Mouse (Mus musculus) stomach, embryonic 14.5 days (tissue): Measurements from ENCODE around the gene Gm11549. TPM values are rescaled to one million over a fixed set of nuclear protein-coding genes. Genes with fewer than 3 reads are reported as not detected.
A peak's percentile ranks its signal among the peaks of the same experiment; 100 is the strongest.

Experiments used
- ATAC-seq: fragments of 200-750 bp; cut with Nextera tagmentation; 2 replicates; pipeline ENCODE4 v1.8.0; 2017; ENCODE audit warnings: low read depth, moderate TSS enrichment; ENCODE audit not compliant: insufficient number of reproducible peaks, insufficient read depth, low FRiP score
- H3K27ac ChIP-seq: fragments of 300-500 bp; sonication (generic); 2 replicates; pipeline ENCODE4 v1.5.1; 2014; ENCODE audit warnings: mild to moderate bottlenecking, low read length, moderate library complexity, mixed read lengths
- H3K27me3 ChIP-seq: fragments of 300-500 bp; sonication (generic); 2 replicates; pipeline ENCODE4 v1.6.1; 2014; ENCODE audit warnings: low read length, control low read depth, mixed read lengths; ENCODE audit not compliant: control insufficient read depth, insufficient read depth
- H3K36me3 ChIP-seq: fragments of 300-500 bp; sonication (generic); 2 replicates; pipeline ENCODE4 v1.6.1; 2014; ENCODE audit warnings: mild to moderate bottlenecking, control low read depth, low read length, moderate library complexity, mixed read lengths; ENCODE audit not compliant: control insufficient read depth, insufficient read depth
- H3K4me1 ChIP-seq: fragments of 300-500 bp; sonication (generic); 2 replicates; pipeline ENCODE4 v1.6.1; 2014; ENCODE audit warnings: low read length, control low read depth, mixed read lengths; ENCODE audit not compliant: control insufficient read depth, insufficient read depth
- H3K4me2 ChIP-seq: fragments of 300-500 bp; sonication (generic); replicated peaks from 2 replicates; pipeline ENCODE4 v1.6.1; 2014; ENCODE audit warnings: low read depth, low read length, control low read depth
- H3K4me3 ChIP-seq: fragments of 300-500 bp; sonication (generic); 2 replicates; pipeline ENCODE4 v1.5.1; 2014; ENCODE audit warnings: low read depth, low read length, control low read depth
- H3K9ac ChIP-seq: fragments of 300-500 bp; sonication (generic); replicated peaks from 2 replicates; pipeline ENCODE4 v1.6.1; 2014; ENCODE audit warnings: low read depth, mild to moderate bottlenecking, control low read depth, low read length, moderate library complexity, mixed read lengths
- H3K9me3 ChIP-seq: fragments of 300-500 bp; sonication (generic); 2 replicates; pipeline ENCODE4 v1.6.1; 2016; ENCODE audit warnings: low read depth, low read length, control low read depth; ENCODE audit not compliant: control insufficient read depth
- WGBS: fragments of 180-500 bp; shearing (Covaris S2); extraction: QIAGEN DNeasy Blood & Tissue Kit; methylation state at CpG from one replicate; pipeline ENCODE4 v1.1.7; 2014; 5-methylcytosine and 5-hydroxymethylcytosine counted together
- polyA plus RNA-seq: library from polyadenylated mRNA; unstranded; fragments of >200 nt; fragmentation: Nextera tagmentation; extraction: Ambion mirVana; gene quantifications from 2 replicates; pipeline ENCODE4 v1.2.1, GENCODE M21; 2014

Gene Gm11549
- polyA plus RNA-seq, 1 experiment from 2014 or later = 0.30 TPM

- H3K27me3 ChIP-seq = no peaks in the 10 kb centered on the region
- no peaks in the 10 kb centered on the region for H3K9me3 ChIP-seq
- no peak overlapping the region for H3K27ac ChIP-seq
- 46% methylated on average over 6 of the region's 6 CpGs for WGBS
- no peak for ATAC-seq
- H3K4me3 ChIP-seq = no peak overlapping the region
- no peak overlapping the region for H3K9ac ChIP-seq
- peaks cover 11% of the 10 kb centered on the region; the same call in 1 of the 2 replicates for H3K4me1 ChIP-seq
- no peaks in the 10 kb centered on the region for H3K36me3 ChIP-seq
- no peak overlapping the region for H3K4me2 ChIP-seq
These were observed 35.4 kb downstream of the Gm11549 start for GRCm38 (mm10) chr3:36486176-36486575.

GRCm38 (mm10) chr3:36484292-36484691 lies 37.3 kb downstream of the Gm11549 start:
- Histone ChIP-seq H3K9me3 (no peaks in the 10 kb centered on the region), H3K27ac (no peak overlapping the region), H3K9ac (no peak overlapping the region), H3K4me2 (no peak overlapping the region), H3K4me1 (peaks cover 11% of the 10 kb centered on the region; the same call in 1 of the 2 replicates), H3K4me3 (no peak overlapping the region), H3K27me3 (no peaks in the 10 kb centered on the region), H3K36me3 (no peaks in the 10 kb centered on the region)
- no peak for ATAC-seq
- 92% methylated on average over 4 of the region's 4 CpGs for WGBS

GRCm38 (mm10) chr3:36482940-36483339 lies 38.7 kb downstream of the Gm11549 start:
- no peaks in the 10 kb centered on the region for H3K36me3 ChIP-seq
- H3K27ac ChIP-seq = no peak overlapping the region
- ATAC-seq = no peak
- H3K4me1 ChIP-seq = peaks cover 11% of the 10 kb centered on the region; the same call in 1 of the 2 replicates
- H3K9ac ChIP-seq = no peak overlapping the region
- no peaks in the 10 kb centered on the region for H3K9me3 ChIP-seq
- no peak overlapping the region for H3K4me3 ChIP-seq
- H3K27me3 ChIP-seq = no peaks in the 10 kb centered on the region
- H3K4me2 ChIP-seq = peak overlapping the region; percentile 2; the same call in 1 of the 2 replicates
- WGBS = 16% methylated on average over 9 of the region's 9 CpGs

DNA sequence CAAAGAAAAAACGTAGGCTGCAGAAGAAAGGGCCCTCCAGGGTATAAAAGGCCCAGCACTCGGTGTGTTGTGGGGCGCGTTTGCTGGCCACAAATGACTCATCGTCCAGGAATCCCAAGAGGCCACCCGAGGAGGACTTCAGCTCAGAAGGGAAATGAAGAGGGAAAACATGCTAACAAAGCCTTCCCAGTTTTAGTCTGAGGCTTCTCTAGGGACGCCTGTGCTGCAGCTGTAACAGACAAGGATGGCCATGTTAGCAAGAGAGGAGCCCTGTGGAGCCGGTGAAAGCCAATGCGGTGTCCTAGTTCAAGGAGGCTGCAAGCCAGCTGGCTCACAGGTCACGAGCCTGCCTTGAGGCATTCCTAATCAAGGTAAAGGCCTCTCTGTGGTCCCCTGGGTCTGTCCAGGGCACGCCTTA lies 39.8 kb downstream of the Gm11549 start:
- Histone ChIP-seq H3K27me3 (no peaks in the 10 kb centered on the region), H3K27ac (peak overlapping the region; percentile 90), H3K9ac (no peak overlapping the region), H3K4me1 (peaks cover 11% of the 10 kb centered on the region; the same call in 1 of the 2 replicates), H3K4me2 (peak overlapping the region; percentile 17; the same call in 1 of the 2 replicates), H3K9me3 (no peaks in the 10 kb centered on the region), H3K36me3 (no peaks in the 10 kb centered on the region), H3K4me3 (no peak overlapping the region)
- peak; percentile 72; the same call in 1 of the 2 replicates for ATAC-seq
- WGBS = 13% methylated on average over 11 of the region's 11 CpGs

- Histone ChIP-seq H3K4me1 (peaks cover 16% of the 10 kb centered on the region; the same call in 1 of the 2 replicates), H3K4me2 (no peak overlapping the region), H3K36me3 (no peaks in the 10 kb centered on the region), H3K27me3 (no peaks in the 10 kb centered on the region), H3K27ac (no peak overlapping the region), H3K4me3 (no peak overlapping the region), H3K9ac (no peak overlapping the region), H3K9me3 (no peaks in the 10 kb centered on the region)
- 78% methylated on average over 2 of the region's 2 CpGs for WGBS
- ATAC-seq = no peak
These were observed 41.1 kb downstream of the Gm11549 start for GRCm38 (mm10) chr3:36480486-36480885.

GRCm38 (mm10) chr3:36478776-36479175 lies 42.8 kb downstream of the Gm11549 start:
- no peaks in the 10 kb centered on the region for H3K9me3 ChIP-seq

GRCm38 (mm10) chr3:36476261-36477155 lies 45.1 kb downstream of the Gm11549 start:
- WGBS = 24% methylated on average over 20 of the region's 20 CpGs
- H3K9ac ChIP-seq = peak overlapping the region; percentile 44
- peak overlapping the region; percentile 61 for H3K4me2 ChIP-seq
- H3K27me3 ChIP-seq = no peaks in the 10 kb centered on the region
- no peaks in the 10 kb centered on the region for H3K36me3 ChIP-seq
- H3K27ac ChIP-seq = peak overlapping the region; percentile 84
- no peaks in the 10 kb centered on the region for H3K9me3 ChIP-seq
- peak overlapping the region; percentile 49 for H3K4me3 ChIP-seq
- no peak for ATAC-seq
- peaks cover 5% of the 10 kb centered on the region; the same call in 1 of the 2 replicates for H3K4me1 ChIP-seq

More at GRCm38 (mm10) chr3:36478776-36479175, 42.8 kb downstream of the Gm11549 start:
- no peak overlapping the region for H3K4me3 ChIP-seq
- no peak for ATAC-seq
- no peak overlapping the region for H3K4me2 ChIP-seq
- H3K36me3 ChIP-seq = no peaks in the 10 kb centered on the region
- peaks cover 16% of the 10 kb centered on the region; the same call in 1 of the 2 replicates for H3K4me1 ChIP-seq
- no peaks in the 10 kb centered on the region for H3K27me3 ChIP-seq
- no peak overlapping the region for H3K27ac ChIP-seq
- 88% methylated on average over 8 of the region's 8 CpGs for whole genome bisulfite sequencing
- H3K9ac ChIP-seq = no peak overlapping the region

DNA sequence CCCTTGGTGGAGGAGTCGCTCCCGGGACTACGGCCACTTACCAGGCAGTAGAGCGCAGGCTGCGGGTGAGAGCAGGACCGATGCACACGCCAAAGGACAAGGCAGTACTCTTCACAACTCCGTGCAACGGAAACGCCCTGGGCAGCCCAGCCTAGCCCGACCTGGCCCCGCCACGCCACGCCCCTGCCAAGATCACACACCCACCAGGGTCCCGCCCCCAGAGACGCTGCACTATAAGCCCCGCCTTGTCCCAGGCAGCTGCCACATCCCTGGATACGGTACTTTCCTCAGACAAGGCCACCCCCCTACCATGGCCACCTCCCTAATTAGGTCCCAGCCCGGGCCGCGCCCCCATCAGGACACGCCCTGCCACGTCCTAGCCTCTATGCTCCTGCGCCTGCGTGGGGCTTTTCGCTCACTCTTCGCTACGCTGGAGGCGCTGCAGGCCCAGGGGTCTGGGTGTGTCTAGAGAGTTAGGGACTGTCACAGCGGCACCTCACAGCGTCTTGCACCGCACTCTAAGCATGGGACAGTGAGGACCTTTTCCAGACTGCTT lies 46.0 kb downstream of the Gm11549 start, which contains the start of the genes Anxa5 and 1810062G17Rik:
Gene Anxa5 (minus strand): TSS at position 363 of the 556 bp plus-strand sequence.
Gene 1810062G17Rik (plus strand): TSS at position 406 of the 556 bp plus-strand sequence.
- H3K9me3 ChIP-seq = no peaks in the 10 kb centered on the region
- peak within 1 kb of the TSS; percentile 49 for H3K4me3 ChIP-seq
- peak within 1 kb of the TSS; percentile 44 for H3K9ac ChIP-seq
- H3K27me3 ChIP-seq = no peaks in the 10 kb centered on the region
- WGBS = under 1% methylated on average over 32 of the region's 32 CpGs
- no peaks in the 10 kb centered on the region for H3K36me3 ChIP-seq
- peak within 1 kb of the TSS; percentile 84 for H3K27ac ChIP-seq
- H3K4me2 ChIP-seq = peak within 1 kb of the TSS; percentile 61
- ATAC-seq = peak; percentile 99
- peaks cover 5% of the 10 kb centered on the region; the same call in 1 of the 2 replicates for H3K4me1 ChIP-seq
